Mouse (Mus musculus) mouse embryonic stem cell (cell line): ENCODE data around the gene Tspan31.
"Not testable (repeated sequence)": the region's sequence is repeated elsewhere in the genome, so short reads cannot be mapped to it uniquely, and the experiment has no call there.

Experiments used
- in situ Hi-C, 2 experiments: fragments of 300-500 bp; cut with MboI; formaldehyde crosslinking; loops; 1 replicate in 1 of 2; 3 replicates in 1 of 2; pipeline ENCODE4 v1.14.3; 2019 to 2020; ENCODE audit warnings: low sequenced_read_pairs in 2 of 2, low pct_unique_long_range_greater_than_20kb in 1 of 2, mixed read lengths in 1 of 2; ENCODE audit not compliant: unreplicated experiment in 1 of 2

The Tspan31 gene

GRCm38 (mm10) chr10:127072270-127072669 is 2.2 kb upstream of the Tspan31 start:
- in situ Hi-C loops: not testable (repeated sequence)

- in situ Hi-C loops: no loop called here
These were observed 1.1 kb upstream of the Tspan31 start for GRCm38 (mm10) chr10:127071203-127071602.

- in situ Hi-C loops: no loop called here
These were observed 529 bp downstream of the Tspan31 start for GRCm38 (mm10) chr10:127069281-127070189.

- in situ Hi-C loops: no loop called here
These were observed 1.6 kb downstream of the Tspan31 start for GRCm38 (mm10) chr10:127068360-127069038.

DNA sequence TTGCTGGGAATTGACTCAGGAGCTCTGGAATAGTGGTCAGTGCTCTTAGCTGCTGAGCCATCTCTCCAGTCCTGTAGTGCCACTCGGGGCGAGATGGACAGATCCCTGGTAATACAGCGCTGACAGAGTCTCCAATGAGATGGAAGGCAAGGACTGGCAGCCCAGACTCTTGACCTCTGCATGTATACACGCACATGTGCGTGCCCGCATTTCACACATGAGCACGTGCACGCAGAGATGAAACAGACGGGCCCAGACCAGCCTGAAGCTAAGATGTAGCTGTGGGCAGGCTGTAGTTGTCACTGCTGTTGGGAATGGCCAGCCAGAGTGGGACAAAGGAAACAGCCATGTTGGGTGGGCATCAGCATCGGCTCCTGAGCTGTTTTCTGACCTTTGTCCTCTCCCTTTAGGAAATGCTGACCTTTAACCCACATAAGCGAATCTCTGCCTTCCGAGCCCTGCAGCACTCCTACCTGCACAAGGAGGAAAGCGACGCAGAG is 3.5 kb downstream of the Tspan31 start:
- in situ Hi-C loops: no loop called here

GRCm38 (mm10) chr10:127065981-127066380 is 4.1 kb downstream of the Tspan31 start:
- in situ Hi-C loops: no loop called here

GRCm38 (mm10) chr10:127063913-127064870 is 5.9 kb downstream of the Tspan31 start:
- in situ Hi-C loops: no loop called here

GRCm38 (mm10) chr10:127063239-127063872 is 6.7 kb downstream of the Tspan31 start, which contains the start of gene Cdk4:
Gene Cdk4, plus strand, starts transcription at chr10:127063534.
- in situ Hi-C loops: no loop called here

DNA sequence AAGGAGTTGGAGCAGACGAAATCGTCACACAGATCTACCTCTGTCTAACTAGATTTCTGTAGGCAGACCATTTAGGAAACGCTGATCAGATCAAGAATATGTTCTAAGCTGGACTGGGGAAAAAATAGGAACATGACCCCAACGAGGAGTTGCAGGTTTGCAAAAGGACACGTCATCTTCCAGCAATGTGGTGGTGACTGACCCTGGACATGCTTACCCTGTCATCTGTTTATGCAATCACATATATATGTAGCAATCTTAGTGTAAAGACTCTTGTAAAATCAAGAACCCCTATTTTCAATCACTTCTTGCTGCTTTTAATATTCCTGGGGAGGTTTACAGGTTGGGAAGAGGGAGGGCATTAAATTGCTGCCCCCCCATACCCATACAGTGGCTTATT is 7.6 kb downstream of the Tspan31 start:
- in situ Hi-C loops: no loop called here

DNA sequence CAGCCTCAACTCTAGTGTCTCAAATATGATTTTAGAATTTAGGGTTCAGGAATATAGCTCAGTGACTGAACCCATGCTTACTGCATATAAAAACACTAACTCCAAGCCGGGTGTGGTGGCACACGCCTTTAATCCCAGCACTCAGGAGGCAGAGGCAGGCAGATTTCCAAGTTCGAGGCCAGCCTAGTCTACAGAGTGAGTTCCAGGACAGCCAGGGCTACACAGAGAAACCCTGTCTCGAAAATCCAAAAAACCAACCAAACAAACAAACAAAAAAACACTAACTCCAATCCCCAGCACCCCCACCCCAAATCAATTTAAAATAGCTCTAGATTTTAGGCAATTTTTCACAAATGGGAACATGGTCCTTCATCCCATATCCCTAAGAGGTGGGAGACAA is 8.0 kb downstream of the Tspan31 start:
- in situ Hi-C loops: not testable (repeated sequence)

DNA sequence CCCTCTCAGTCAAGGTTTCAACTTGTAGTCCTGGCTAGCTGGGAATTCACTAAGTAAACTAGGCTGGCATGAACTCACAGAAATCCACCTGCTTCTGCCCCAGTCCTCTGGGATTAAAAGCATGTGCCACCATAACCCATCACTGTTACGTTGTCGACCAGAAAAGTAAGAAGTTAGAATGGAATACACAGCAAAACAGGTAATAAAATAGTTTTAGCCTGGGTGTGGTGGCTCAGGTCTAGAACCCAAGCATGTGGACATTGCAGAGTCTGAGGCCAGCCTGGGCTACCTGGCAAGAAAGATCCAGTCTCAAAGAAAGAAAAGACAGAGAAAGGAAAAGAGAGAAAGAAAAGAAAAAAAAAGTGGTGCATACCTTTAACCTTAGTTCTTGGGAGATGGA is 8.6 kb downstream of the Tspan31 start:
- in situ Hi-C loops: no loop called here

- in situ Hi-C loops: no loop called here
These were observed 9.0 kb downstream of the Tspan31 start for GRCm38 (mm10) chr10:127061085-127061484.

DNA sequence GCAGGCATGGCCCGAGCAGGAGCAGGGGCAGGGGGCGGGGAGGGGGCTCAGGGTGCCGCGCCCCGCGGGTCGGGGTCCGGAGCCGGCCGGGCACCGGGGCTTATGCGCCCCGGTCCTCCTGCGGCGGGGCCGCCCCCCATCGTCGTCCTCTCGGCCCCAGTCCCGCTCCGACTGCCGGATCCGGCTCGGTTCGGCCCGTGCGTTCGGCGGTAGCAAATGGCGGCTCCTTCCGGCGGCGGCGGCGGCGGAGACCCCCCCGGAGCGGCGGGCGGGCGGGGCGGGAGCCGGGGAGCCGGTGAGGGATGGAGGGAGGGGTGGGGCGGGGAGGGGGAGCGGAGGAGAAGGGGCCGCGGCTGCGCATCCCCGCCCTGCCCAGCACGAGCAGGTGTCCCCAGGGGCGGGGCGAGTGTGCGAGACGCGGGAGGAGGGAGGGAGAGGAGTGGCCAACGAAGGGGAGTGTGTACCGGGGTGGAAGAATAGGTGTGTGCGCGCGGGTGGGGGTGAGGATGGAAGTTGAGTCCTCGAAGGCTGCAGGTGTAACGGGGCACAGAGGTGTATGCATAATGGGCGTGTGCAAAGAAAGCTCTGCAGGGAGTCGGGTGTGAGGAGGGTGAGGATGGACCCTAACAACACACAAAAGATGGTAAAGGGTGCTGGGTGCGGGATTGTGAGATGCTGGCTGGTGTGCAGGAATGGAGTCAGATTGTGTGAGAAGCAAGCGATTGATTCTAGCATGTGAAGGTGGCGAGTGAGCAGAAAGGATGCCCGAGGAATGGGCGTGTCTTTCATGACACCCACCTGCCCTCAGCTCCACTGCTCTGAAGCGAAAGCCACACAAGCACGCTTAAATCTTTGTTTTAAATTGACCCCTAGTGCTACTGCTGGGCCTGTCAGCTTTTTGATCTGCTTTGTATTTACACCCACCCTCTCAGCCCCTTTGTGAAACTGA is 9.8 kb downstream of the Tspan31 start, which contains the start of gene March9:
March9 (minus strand) TSS at position 217 of the 949 bp plus-strand sequence.
- in situ Hi-C loops: no loop called here

- in situ Hi-C loops: no loop called here
These were observed 10.7 kb downstream of the Tspan31 start for GRCm38 (mm10) chr10:127059174-127059967.

GRCm38 (mm10) chr10:127058708-127059107 is 11.4 kb downstream of the Tspan31 start:
- in situ Hi-C loops: no loop called here

DNA sequence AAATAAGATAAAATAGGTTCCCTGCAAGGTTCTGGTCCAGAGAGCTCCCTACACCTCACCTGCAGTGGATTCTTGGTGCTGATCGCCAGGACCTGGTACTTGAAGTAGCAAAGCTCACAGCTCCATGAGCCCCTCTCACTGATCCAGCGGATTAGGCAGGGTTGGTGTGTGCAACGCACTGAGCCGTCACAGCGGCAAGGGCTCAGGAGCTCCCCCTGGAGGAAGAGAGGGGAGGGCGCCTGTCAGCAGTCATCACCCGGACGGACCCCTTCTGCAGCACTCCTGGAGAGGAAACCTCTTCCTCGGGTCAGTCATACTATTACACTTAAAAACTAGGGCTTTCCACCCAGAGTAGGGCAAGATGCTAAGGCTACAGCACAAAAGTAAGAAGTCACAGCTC is 11.9 kb downstream of the Tspan31 start:
- in situ Hi-C loops: no loop called here
